Mouse (Mus musculus): ENCODE measurements around the gene 4933405L10Rik.

DNA sequence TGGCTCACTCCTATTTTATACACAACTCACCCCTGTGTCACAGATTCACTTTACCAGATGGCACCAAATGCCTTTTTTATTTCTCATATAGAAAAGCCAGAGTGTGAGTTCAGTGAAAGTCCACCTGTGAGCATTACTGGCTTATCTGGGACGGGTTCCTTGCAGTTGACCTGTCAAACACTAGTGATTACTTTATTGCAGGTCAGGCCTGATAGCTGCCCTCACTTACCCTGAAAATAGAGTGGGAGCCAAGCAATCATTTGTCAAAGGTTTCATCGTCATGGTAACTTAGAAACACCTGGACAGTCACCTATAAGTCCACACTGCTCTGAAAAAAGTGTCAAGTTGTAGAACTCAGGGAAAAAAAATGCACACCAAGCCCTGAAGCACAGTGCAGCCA lies 47.2 kb downstream of the 4933405L10Rik start:
- TF ChIP-seq CTCF (IDR thresholded peaks at IDR 0.05; ENCODE audit: low read depth, low read length) (no peak), POLR2A (IDR thresholded peaks at IDR 0.05; ENCODE audit: extremely low read depth, insufficient read depth, low read length) (no peak)
